9 mouse cellular contexts compared by ENCODE assay signal in genomic region chrX:52193311-52193968, GRCm38 (mm10). TPM values are rescaled to one million over a fixed set of nuclear protein-coding genes. Genes with fewer than 3 reads are reported as not detected.
DNase-seq lines count a peak whose midpoint lies in the region; ATAC-seq and TF ChIP-seq lines count a peak whose summit lies in the region.
"Had no signal": no experiment of that assay in that cellular context is flagged by ENCODE, and none has a peak within 500 bp of the region (broad histone marks: within the 10 kb centered on the region; RNA-seq: fewer than 3 reads in every experiment).

No protein-coding gene starts in this region.

- DNase-seq in adrenal gland, postnatal 14 days = peak; percentile 23
- DNase-seq in adrenal gland, adult 8-10 months = no peak
- peak; percentile 62 for DNase-seq in midbrain, embryonic 14.5 days
- DNase-seq in hindbrain, embryonic 14.5 days (ENCODE audit: low spot score) = peak; percentile 52
- peak; percentile 69 for DNase-seq in retina, embryonic 14.5 days (ENCODE audit: low spot score)
- DNase-seq in gastrocnemius, postnatal 25 days = no peak

- H3K9me3 ChIP-seq in midbrain, embryonic 14.5 days (ENCODE audit: control insufficient read depth, low read length) = no peaks in the 10 kb centered on the region
- H3K9me3 ChIP-seq in midbrain, embryonic 13.5 days = no peaks in the 10 kb centered on the region
- H3K9me3 ChIP-seq in hindbrain, embryonic 14.5 days (ENCODE audit: control insufficient read depth, low read length) = no peaks in the 10 kb centered on the region
- H3K9me3 ChIP-seq in intestine, postnatal 0 days (ENCODE audit: control insufficient read depth) = no peaks in the 10 kb centered on the region

- TF ChIP-seq CTCF in intestine, postnatal 0 days (IDR thresholded peaks at IDR 0.05; ENCODE audit: low read depth) = no peak

- no peak overlapping the region for H3K9ac ChIP-seq in midbrain, embryonic 14.5 days (replicated peaks; ENCODE audit: low read length)
- no peak overlapping the region for H3K9ac ChIP-seq in midbrain, embryonic 13.5 days (replicated peaks)
- H3K9ac ChIP-seq in hindbrain, embryonic 14.5 days = no peak overlapping the region
- H3K9ac ChIP-seq in intestine, postnatal 0 days (ENCODE audit: low read depth, low read length) = no peak overlapping the region

- WGBS in midbrain, embryonic 14.5 days = 34% methylated on average over 4 of the region's 4 CpGs
- 41% methylated on average over 4 of the region's 4 CpGs for WGBS in midbrain, embryonic 13.5 days
- WGBS in hindbrain, embryonic 14.5 days = 43% methylated on average over 4 of the region's 4 CpGs
- 37% methylated on average over 4 of the region's 4 CpGs for WGBS in intestine, postnatal 0 days

- H3K4me3 ChIP-seq in midbrain, embryonic 14.5 days (replicated peaks; ENCODE audit: low read depth, low read length) = no peak overlapping the region
- no peak overlapping the region for H3K4me3 ChIP-seq in midbrain, embryonic 13.5 days (replicated peaks)
- no peak overlapping the region for H3K4me3 ChIP-seq in hindbrain, embryonic 14.5 days (replicated peaks; ENCODE audit: low read length)
- H3K4me3 ChIP-seq in intestine, postnatal 0 days (ENCODE audit: low read depth, low read length) = no peak overlapping the region
- H3K4me3 ChIP-seq: erythroblast, embryonic 14.5 days had no signal

- no peak overlapping the region for H3K27ac ChIP-seq in midbrain, embryonic 14.5 days (replicated peaks; ENCODE audit: low read depth, low read length)
- H3K27ac ChIP-seq in midbrain, embryonic 13.5 days = no peak overlapping the region
- no peak overlapping the region for H3K27ac ChIP-seq in hindbrain, embryonic 14.5 days
- no peak overlapping the region for H3K27ac ChIP-seq in intestine, postnatal 0 days (ENCODE audit: low read depth, low read length)

- ATAC-seq in midbrain, embryonic 14.5 days (ENCODE audit: low FRiP score, low TSS enrichment) = no peak
- ATAC-seq in midbrain, embryonic 13.5 days = no peak
- ATAC-seq in hindbrain, embryonic 14.5 days (ENCODE audit: low FRiP score) = no peak
- no peak for ATAC-seq in intestine, postnatal 0 days

- no peaks in the 10 kb centered on the region for H3K27me3 ChIP-seq in midbrain, embryonic 14.5 days (ENCODE audit: control insufficient read depth, insufficient read depth, low read length)
- 0 out of 2 replicates have a peak, but pooled peaks cover 3% of the 10 kb centered on the region for H3K27me3 ChIP-seq in midbrain, embryonic 13.5 days
- 0 out of 2 replicates have a peak, but pooled peaks cover 4% of the 10 kb centered on the region for H3K27me3 ChIP-seq in hindbrain, embryonic 14.5 days (ENCODE audit: control insufficient read depth, insufficient read depth, low read length)
- H3K27me3 ChIP-seq in intestine, postnatal 0 days (replicated peaks; ENCODE audit: control insufficient read depth, insufficient read depth, low read length) = no peaks in the 10 kb centered on the region

- no peak overlapping the region for H3K4me2 ChIP-seq in midbrain, embryonic 14.5 days (ENCODE audit: low read length)
- H3K4me2 ChIP-seq in midbrain, embryonic 13.5 days (replicated peaks) = no peak overlapping the region
- peak overlapping the region; percentile 6 for H3K4me2 ChIP-seq in hindbrain, embryonic 14.5 days (replicated peaks)
- no peak overlapping the region for H3K4me2 ChIP-seq in intestine, postnatal 0 days (replicated peaks; ENCODE audit: low read depth)

- H3K36me3 ChIP-seq in midbrain, embryonic 14.5 days (ENCODE audit: control insufficient read depth, insufficient read depth, low read length) = no peaks in the 10 kb centered on the region
- no peaks in the 10 kb centered on the region for H3K36me3 ChIP-seq in midbrain, embryonic 13.5 days
- no peaks in the 10 kb centered on the region for H3K36me3 ChIP-seq in hindbrain, embryonic 14.5 days (replicated peaks; ENCODE audit: control insufficient read depth, insufficient read depth)
- H3K36me3 ChIP-seq in intestine, postnatal 0 days (ENCODE audit: control insufficient read depth, insufficient read depth) = no peaks in the 10 kb centered on the region

- H3K4me1 ChIP-seq in midbrain, embryonic 14.5 days (ENCODE audit: control insufficient read depth, insufficient read depth, low read length) = no peaks in the 10 kb centered on the region
- no peaks in the 10 kb centered on the region for H3K4me1 ChIP-seq in midbrain, embryonic 13.5 days (replicated peaks)
- H3K4me1 ChIP-seq in hindbrain, embryonic 14.5 days (replicated peaks; ENCODE audit: control insufficient read depth, insufficient read depth, low read length) = no peaks in the 10 kb centered on the region
- no peaks in the 10 kb centered on the region for H3K4me1 ChIP-seq in intestine, postnatal 0 days (replicated peaks; ENCODE audit: control insufficient read depth, insufficient read depth, low read length)

RNA-seq across cellular contexts. Expression of gene Gpc4, which starts 28.4 kb away (rescaled TPM):
- 101 and 125 TPM in 2 replicates for total RNA-seq in adrenal gland, postnatal 14 days (2021)
- total RNA-seq in adrenal gland, adult 8-10 months (2022) = 100 to 1,000 TPM in 2 of 4 experiments, 10 to 100 TPM in 2; 87.2 to 214 (median 143) TPM
- polyA plus RNA-seq in midbrain, embryonic 14.5 days (2014; fragmentation: Nextera tagmentation; extraction: Ambion mirVana) = 4.0 and 9.3 TPM in 2 replicates
- polyA plus RNA-seq in midbrain, embryonic 13.5 days (2015; fragmentation: Nextera tagmentation; extraction: Ambion mirVana) = 11.2 and 13.3 TPM in 2 replicates
- 10.0 and 10.9 TPM in 2 replicates for polyA plus RNA-seq in hindbrain, embryonic 14.5 days (2014; fragmentation: Nextera tagmentation; extraction: Ambion mirVana)
- 10 to 100 TPM; 40.1 to 40.9 TPM for total RNA-seq in gastrocnemius, postnatal 25 days (2021)
- polyA plus RNA-seq in intestine, postnatal 0 days (2015; fragmentation: Nextera tagmentation; extraction: Ambion mirVana) = 21.2 and 21.6 TPM in 2 replicates

Comparison
In these comparisons a context has a peak if more than half of its experiments do, and no peak if none do; other contexts are left out.
1. DNase-seq: peak in adrenal gland, postnatal 14 days (single experiment), midbrain, embryonic 14.5 days (single experiment), hindbrain, embryonic 14.5 days (single experiment) and retina, embryonic 14.5 days (single experiment); none in adrenal gland, adult 8-10 months (single experiment) and gastrocnemius, postnatal 25 days (single experiment).